Mouse (Mus musculus) adrenal gland, adult (tissue): ENCODE measurements around the gene Slc30a1.
A peak's percentile ranks its signal among the peaks of the same experiment; 100 is the strongest.

ENCODE experiments used
- DNase-seq, 2 experiments: peaks; one replicate each; pipeline ENCODE4 v3.0.0; 2022 to 2023; ENCODE audit warnings: low spot score in 1 of 2; ENCODE audit not compliant: inconsistent age in 2 of 2

Gene Slc30a1

DNA sequence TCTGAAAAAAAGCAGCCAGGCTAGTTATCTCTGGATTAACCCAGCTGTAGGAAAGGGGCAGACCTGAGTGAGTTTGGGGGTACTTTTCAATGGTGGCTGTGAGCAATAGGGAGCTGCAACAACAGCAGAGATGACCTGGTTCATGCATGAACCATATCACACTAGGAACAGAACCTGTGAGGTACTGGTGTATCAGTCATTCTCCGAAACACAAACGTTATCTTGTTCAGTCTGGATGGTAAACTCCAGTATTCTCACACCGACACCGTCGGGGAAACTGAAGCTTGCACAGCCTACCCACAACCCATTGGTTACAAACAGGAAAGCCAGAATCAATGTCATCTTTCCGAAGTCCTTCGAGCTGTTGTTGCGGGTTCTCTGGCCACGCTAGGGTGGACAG is 11.7 kb upstream of the Slc30a1 start:
- DNase-seq = no peak

- DNase-seq = peak; percentile 49 to 73
Measured at GRCm38 (mm10) chr1:191896806-191897552, 9.6 kb upstream of the Slc30a1 start.

DNA sequence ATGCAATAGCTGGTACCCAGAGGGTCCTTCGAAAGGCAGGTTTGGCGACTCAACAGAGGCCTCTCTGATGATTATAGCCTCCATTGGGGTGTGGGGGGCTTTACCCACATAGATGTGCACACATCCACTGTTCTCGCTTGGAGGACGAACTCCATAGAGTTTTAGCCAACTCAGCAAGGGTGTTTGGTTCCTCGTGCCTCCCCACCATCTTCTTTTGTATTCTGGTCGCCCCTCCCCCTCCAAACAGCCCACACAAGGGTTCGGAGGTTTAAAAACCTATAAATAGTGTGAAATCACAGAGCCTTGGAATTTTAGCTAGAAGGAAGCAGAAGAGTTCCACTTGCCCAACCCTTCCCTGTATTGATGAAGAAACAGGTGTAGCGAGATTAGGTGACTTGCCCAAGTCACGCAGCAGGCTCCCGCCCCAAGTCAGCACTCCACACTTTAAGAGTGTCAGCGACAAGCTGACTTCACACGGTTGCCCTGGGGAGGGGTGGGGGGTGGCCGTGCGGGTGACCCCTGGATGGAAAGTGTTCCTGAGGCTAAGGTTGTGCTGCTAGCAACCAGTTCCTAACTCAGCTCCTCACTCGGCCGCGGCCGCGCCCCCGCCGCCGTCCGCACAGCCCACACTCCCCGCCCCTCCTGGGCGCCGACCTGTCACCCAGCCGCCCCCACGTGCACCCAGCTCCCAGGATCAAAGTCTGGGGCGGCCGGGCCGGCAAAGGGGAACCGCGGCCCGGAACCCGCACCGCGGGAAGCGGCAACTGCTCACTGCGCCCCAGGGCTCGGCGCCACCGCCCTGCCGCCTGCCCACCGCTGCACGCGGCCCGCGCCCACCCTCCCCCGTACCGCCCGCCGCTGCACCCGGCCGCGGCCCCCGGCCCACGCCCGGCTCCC is 682 bp upstream of the Slc30a1 start:
- peak; percentile 84 to 88 for DNase-seq

DNA sequence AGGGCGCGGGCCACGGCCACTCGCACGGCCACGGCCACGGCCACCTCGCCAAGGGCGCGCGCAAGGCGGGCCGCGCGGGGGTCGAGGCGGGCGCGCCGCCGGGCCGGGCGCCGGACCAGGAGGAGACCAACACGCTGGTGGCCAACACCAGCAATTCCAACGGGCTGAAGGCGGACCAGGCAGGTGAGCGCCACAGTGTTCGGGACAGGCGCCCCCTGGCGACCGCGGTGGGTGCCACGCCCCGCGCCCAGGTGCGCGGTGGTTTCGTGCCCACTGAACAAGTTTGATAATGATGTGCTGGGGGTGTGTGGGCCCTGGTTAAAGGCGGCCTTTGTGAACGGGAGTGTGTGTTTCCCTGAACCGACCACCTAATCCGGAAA is 854 bp downstream of the Slc30a1 start:
- DNase-seq = peak; percentile 83 to 94

DNA sequence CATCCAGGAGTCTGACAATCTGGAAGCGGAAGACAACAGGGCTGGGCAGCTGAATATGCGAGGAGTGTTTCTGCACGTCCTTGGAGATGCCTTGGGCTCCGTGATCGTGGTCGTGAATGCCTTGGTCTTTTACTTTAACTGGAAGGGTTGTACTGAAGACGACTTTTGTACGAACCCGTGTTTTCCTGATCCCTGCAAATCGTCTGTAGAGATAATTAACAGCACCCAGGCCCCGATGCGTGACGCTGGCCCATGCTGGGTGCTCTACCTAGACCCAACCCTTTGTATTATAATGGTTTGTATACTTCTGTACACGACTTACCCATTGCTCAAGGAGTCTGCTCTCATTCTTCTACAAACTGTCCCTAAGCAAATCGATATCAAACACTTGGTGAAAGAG is 2.3 kb downstream of the Slc30a1 start:
- no peak for DNase-seq

DNA sequence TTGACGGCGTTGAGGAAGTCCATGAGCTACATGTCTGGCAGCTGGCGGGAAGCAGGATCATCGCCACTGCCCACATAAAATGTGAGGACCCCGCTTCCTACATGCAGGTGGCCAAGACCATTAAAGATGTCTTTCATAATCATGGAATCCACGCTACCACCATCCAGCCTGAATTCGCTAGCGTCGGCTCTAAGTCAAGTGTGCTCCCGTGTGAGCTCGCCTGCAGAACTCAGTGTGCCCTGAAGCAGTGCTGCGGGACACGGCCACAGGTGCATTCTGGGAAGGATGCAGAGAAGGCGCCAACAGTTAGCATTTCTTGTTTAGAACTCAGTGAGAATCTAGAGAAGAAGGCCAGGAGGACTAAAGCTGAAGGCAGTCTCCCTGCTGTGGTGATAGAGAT is 2.7 kb downstream of the Slc30a1 start:
- DNase-seq = no peak

GRCm38 (mm10) chr1:191910646-191911045 is 4.1 kb downstream of the Slc30a1 start:
- DNase-seq = no peak

GRCm38 (mm10) chr1:191911067-191911668 is 4.6 kb downstream of the Slc30a1 start:
- no peak for DNase-seq

- DNase-seq = no peak
Measured at GRCm38 (mm10) chr1:191914647-191915046, 8.1 kb downstream of the Slc30a1 start.

DNA sequence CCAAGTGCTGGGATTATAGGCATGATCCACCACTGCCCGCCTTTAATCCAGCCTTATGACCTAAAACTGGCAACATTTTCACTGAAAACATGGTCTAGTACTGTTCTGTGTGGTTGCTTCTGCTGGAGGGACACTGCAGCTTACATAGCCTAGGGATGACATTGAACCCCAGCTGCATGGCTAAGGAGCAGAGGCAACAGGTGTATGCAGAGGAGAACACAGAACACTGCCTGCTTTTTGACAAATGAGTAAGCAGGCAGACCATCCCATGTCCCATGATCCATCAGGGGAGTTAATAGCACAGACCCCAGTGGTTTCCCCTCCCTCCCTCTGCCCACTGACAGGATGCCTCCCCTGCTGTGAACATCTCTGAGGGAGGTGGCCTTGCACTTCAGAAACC is 9.0 kb downstream of the Slc30a1 start:
- DNase-seq = no peak

DNA sequence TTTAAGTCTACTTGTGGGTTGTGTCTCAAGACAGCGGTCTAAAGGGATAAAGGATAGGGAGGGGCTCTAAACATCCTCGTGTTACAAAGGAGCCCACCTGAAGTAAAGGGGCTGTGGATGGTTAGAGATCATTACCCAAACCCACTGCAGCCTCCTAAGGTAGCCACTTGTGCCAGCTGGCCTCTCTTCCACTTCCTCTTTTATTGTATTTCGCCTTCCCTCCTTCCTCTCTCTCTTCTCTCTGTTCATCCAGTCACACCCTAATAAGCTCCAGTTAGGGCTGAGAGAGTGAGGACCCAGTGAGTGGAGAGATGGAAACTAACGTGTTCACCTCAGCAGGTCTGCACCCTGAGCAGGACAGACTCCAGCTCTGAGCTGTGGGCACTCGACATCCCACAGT is 10.3 kb downstream of the Slc30a1 start:
- no peak for DNase-seq

DNA sequence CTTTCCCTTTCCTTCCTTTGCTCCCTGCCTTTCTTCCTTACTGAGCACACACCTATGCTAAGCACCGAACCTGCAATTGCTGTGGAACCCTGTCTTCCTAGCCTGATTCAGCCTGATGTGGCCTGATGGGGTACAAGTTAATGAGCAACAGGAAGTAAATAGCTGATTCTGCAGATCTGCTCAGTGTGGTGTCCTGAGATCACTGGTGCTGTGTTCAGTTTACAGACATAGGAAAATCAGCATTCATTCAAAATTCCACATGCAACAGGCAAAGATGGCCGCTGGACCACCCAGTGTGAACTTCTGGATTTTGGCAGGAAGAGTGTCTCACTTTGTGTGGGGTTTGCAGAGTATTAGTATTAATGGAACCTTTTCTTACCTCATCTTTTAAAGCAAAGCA is 12.8 kb downstream of the Slc30a1 start:
- no peak for DNase-seq

DNA sequence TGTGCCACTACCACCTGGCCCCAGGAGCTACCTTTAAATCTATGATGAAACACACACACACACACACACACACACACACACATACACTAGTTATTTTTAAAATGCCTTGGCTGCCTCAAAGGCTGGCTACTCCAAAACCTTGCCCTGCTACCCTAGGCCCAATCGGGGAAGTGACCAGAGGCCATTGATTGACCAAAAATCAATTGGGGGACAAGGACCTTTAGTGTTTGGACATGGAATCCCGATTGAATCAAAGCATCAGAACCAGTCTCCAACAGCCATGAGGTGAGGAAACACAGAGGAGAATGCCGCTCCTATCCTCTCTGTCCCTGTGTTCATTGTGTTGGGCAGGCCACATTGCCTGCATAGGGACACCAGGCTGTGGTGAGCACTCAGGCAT is 15.1 kb downstream of the Slc30a1 start:
- no peak for DNase-seq

GRCm38 (mm10) chr1:191925496-191925895 is 18.9 kb downstream of the Slc30a1 start:
- no peak for DNase-seq

GRCm38 (mm10) chr1:191926681-191927080 is 20.1 kb downstream of the Slc30a1 start:
- no peak for DNase-seq

GRCm38 (mm10) chr1:191928345-191928744 is 21.8 kb downstream of the Slc30a1 start:
- no peak for DNase-seq

DNA sequence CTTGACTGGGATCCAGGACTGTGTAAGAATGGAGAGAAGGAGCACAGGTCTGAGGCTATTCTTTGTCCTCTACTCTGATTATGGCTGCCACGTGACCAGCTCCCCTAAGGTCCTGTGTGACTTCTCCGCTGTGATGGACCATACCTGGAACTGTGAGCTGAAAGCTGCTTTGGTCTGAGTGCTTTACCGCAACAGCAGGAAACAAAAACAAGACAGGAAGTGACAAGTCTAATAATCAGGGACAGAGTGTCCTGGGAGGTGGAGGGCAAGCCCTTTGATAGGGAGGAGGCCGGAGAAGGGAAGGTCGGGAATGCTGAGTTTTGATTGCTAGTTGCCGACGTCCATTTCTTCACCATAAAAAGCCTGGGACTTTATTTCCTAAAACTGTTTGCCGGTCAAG is 22.5 kb downstream of the Slc30a1 start:
- no peak for DNase-seq

DNA sequence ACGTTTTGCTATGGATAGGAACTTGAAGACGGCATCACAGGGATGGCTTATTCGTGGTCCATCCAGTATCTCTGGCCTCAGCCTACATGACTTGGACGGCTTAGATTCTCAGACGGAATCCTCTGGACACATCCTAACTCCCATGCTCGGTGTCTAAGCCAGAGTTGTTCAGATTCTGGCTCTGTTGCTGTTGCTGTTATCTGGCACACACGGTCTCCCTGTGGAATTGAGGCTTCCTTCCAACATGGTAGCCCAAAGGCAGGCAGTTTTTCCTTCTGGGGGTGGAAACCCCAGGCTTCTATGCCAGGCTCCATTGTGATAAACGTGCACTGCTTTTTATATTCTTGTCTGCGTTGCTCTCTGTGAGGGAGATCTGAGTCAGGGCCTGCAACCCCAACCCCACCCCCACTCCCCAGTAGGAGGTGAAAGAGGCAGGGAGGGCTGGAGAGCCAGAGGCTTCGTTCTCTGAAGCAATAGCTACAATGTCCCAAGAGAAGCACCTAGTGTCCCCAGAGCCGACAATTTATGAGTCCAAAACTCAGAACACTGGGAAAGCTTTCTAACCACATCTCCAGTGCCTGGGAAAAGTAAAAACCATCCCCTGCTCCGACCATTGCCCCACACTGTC is 23.4 kb downstream of the Slc30a1 start:
- DNase-seq = no peak

- no peak for DNase-seq
Measured at GRCm38 (mm10) chr1:191930525-191931105, 24.0 kb downstream of the Slc30a1 start.

GRCm38 (mm10) chr1:191932286-191932985 is 25.9 kb downstream of the Slc30a1 start:
- no peak for DNase-seq
